Mouse (Mus musculus): ENCODE results near the gene Slitrk5. TPM values are rescaled to one million over a fixed set of nuclear protein-coding genes. Genes with fewer than 3 reads are reported as not detected.
"Not testable (repeated sequence)": the region's sequence is repeated elsewhere in the genome, so short reads cannot be mapped to it uniquely, and the experiment has no call there.

Gene Slitrk5
- polyA plus RNA-seq (2012; rRNA removed) = 0.70 and 0.93 TPM in 2 replicates

- DNase-seq (ENCODE audit: low spot score) = peak; percentile 64
Observed at GRCm38 (mm10) chr14:111674664-111675147, at the start of gene Slitrk5. TSS of gene Slitrk5 (plus strand) at chr14:111675097.

GRCm38 (mm10) chr14:111672942-111673341 lies 2.0 kb upstream of the Slitrk5 start:
- no peak for DNase-seq (ENCODE audit: low spot score)

- DNase-seq (ENCODE audit: low spot score) = no peak
Observed at GRCm38 (mm10) chr14:111675211-111676165, 591 bp downstream of the Slitrk5 start.

GRCm38 (mm10) chr14:111676166-111676581 lies 1.3 kb downstream of the Slitrk5 start:
- DNase-seq (ENCODE audit: low spot score) = no peak

GRCm38 (mm10) chr14:111676851-111677291 lies 2.0 kb downstream of the Slitrk5 start:
- no peak for DNase-seq (ENCODE audit: low spot score)

GRCm38 (mm10) chr14:111677361-111678070 lies 2.6 kb downstream of the Slitrk5 start:
- DNase-seq (ENCODE audit: low spot score) = no peak

GRCm38 (mm10) chr14:111680271-111680670 lies 5.4 kb downstream of the Slitrk5 start:
- no peak for DNase-seq (ENCODE audit: low spot score)

GRCm38 (mm10) chr14:111681092-111681708 lies 6.3 kb downstream of the Slitrk5 start:
- DNase-seq (ENCODE audit: low spot score) = no peak

- DNase-seq (ENCODE audit: low spot score) = no peak
Observed at GRCm38 (mm10) chr14:111681773-111682172, 6.9 kb downstream of the Slitrk5 start.

- no peak for DNase-seq (ENCODE audit: low spot score)
Observed at GRCm38 (mm10) chr14:111683543-111683942, 8.6 kb downstream of the Slitrk5 start.

- DNase-seq (ENCODE audit: low spot score) = not testable (repeated sequence)
Observed at GRCm38 (mm10) chr14:111690139-111690538, 15.2 kb downstream of the Slitrk5 start.

- DNase-seq (ENCODE audit: low spot score) = no peak
Observed at GRCm38 (mm10) chr14:111729833-111730232, 54.9 kb downstream of the Slitrk5 start.
